Mouse (Mus musculus) lung, postnatal 0 days (tissue): ENCODE measurements around the gene Tnfrsf26.

Source experiments
- CTCF ChIP-seq: IDR thresholded peaks from 2 replicates; pipeline ENCODE4 v1.5.1; 2016; ENCODE audit warnings: antibody characterized with exemption, mild to moderate bottlenecking
- EP300 ChIP-seq: IDR thresholded peaks from 2 replicates; pipeline ENCODE4 v1.6.1; 2016; ENCODE audit warnings: antibody characterized with exemption, mild to moderate bottlenecking, control low read depth

DNA sequence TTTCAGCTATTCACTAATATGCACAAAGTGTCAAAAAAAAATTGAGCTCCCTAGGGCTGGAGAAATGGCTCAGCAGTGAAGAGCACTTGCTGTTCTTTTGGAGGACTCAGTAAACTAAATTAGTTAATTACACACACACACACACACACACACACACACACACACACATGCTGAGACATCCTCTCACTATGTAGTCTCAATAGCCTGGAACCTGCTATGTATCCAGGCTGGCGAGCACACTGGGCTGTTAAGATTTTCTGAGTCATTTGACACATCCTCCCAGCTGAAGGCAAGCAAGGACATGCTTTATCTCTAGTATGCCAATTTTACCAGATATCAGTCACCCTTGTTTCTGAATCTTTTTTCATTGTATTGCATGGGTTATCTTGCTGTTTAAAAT is 7.6 kb downstream of the Tnfrsf26 start:
- TF ChIP-seq EP300 (no peak), CTCF (no peak)
